Mouse (Mus musculus) kidney, adult 2 months (tissue): Measurements from ENCODE around the gene Abhd2.

Experiments
- CTCF ChIP-seq: fragments of 200-500 bp; conservative IDR thresholded peaks from 2 replicates; pipeline ENCODE4 v1.5.1; 2011; ENCODE audit warnings: low read depth, mild to moderate bottlenecking, control low read depth, low read length, moderate library complexity, mixed read lengths; ENCODE audit not compliant: insufficient read depth, insufficient read length
- POLR2A ChIP-seq: fragments of 200-500 bp; IDR thresholded peaks from one replicate; pipeline ENCODE4 v1.6.1; 2011; ENCODE audit warnings: low read depth, low read length, control low read depth

DNA sequence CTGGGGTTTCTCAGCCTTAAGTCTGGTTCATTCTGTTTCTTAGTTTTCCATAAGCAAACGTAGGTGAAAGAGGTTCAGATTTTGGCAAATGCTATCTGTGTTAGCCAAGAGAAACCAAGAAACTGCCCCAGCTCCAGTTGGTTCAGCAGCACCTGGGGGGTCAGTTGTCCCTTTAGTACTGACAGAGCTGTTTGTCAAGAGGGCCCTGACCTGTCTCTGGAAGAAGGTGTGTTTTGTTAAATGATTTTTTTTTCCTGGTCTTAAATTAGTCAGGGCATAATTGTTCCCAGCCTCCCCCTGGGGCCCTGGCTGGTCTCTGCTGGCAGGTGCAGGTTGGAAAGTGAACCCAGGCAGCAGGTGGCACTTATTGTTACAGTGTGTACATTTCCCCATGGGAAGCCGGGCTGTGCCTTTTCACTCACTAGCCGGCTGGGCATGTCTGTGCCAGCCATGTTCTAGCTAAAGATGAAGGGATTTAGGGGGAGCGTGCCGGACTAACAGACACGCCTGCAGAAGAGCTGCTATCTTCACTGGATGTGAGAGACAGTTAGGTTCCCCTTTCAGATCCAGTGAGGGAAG is 30.3 kb downstream of the Abhd2 start:
- TF ChIP-seq POLR2A, result no peak
- no peak for TF ChIP-seq CTCF
